Mouse (Mus musculus) embryo, embryonic 9.5 days (tissue): ENCODE data around the gene Prr15l.

Experiments
- DNase-seq: peaks from one replicate; pipeline ENCODE4 v3.0.0-alpha.2; 2017; ENCODE audit errors: extremely low spot score

The Prr15l gene

GRCm38 (mm10) chr11:96919003-96919402 lies 8.9 kb upstream of the Prr15l start:
- no peak for DNase-seq

- no peak for DNase-seq
Observed at GRCm38 (mm10) chr11:96924861-96925260, 3.0 kb upstream of the Prr15l start.

- DNase-seq: no peak
Observed at GRCm38 (mm10) chr11:96925469-96926148, 2.3 kb upstream of the Prr15l start.

GRCm38 (mm10) chr11:96926587-96926986 lies 1.3 kb upstream of the Prr15l start:
- DNase-seq: no peak

- DNase-seq: no peak
Observed at GRCm38 (mm10) chr11:96928691-96929090, 787 bp downstream of the Prr15l start.

GRCm38 (mm10) chr11:96929096-96929765 lies 1.3 kb downstream of the Prr15l start:
- DNase-seq: no peak

- no peak for DNase-seq
Observed at GRCm38 (mm10) chr11:96929766-96930331, 1.9 kb downstream of the Prr15l start.

GRCm38 (mm10) chr11:96931327-96932062 lies 3.6 kb downstream of the Prr15l start:
- DNase-seq: no peak

GRCm38 (mm10) chr11:96933562-96934276 lies 5.8 kb downstream of the Prr15l start:
- DNase-seq: no peak

- DNase-seq: peak; percentile 63
Observed at GRCm38 (mm10) chr11:96934921-96935356, 7.0 kb downstream of the Prr15l start.

- DNase-seq: no peak
Observed at GRCm38 (mm10) chr11:96935872-96936650, 8.2 kb downstream of the Prr15l start.

- peak; percentile 54 for DNase-seq
Observed at GRCm38 (mm10) chr11:96937549-96938425, 9.9 kb downstream of the Prr15l start.

GRCm38 (mm10) chr11:96938426-96938800 lies 10.5 kb downstream of the Prr15l start:
- no peak for DNase-seq

- no peak for DNase-seq
Observed at GRCm38 (mm10) chr11:96940578-96941465, 12.9 kb downstream of the Prr15l start.

- no peak for DNase-seq
Observed at GRCm38 (mm10) chr11:96941989-96942590, 14.2 kb downstream of the Prr15l start.

GRCm38 (mm10) chr11:96943746-96944304 lies 15.9 kb downstream of the Prr15l start, which contains the start of gene Pnpo:
Pnpo (minus strand) TSS chr11:96943986.
- peak; percentile 91 for DNase-seq

GRCm38 (mm10) chr11:96944844-96945580 lies 17.1 kb downstream of the Prr15l start:
- no peak for DNase-seq
